Mouse (Mus musculus): ENCODE measurements around the gene Sac3d1.

The Sac3d1 gene

DNA sequence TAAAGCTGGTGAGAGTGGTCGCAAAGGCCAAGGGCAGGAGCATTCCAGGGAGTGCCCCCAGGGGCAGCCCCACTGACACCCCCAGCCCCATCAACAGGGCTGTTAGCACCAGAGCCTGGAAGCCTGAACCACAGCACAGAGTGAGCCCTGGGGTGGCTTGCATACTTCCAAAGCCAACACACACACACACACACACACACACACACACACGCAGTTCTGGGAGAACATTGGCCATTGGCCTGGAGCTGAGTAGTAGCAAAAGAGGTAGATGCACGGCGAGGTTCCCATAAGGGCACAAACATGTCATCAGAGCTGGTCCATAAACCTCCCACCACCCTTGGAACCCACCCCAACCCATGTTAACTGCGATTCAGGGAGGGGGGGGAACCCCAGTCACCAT, 51.9 kb downstream of the Sac3d1 start:
- TF ChIP-seq GATA4 (IDR thresholded peaks at IDR 0.05; ENCODE audit: insufficient replicate concordance, low read length): no peak

All from liver, adult (tissue).